Mouse (Mus musculus) lung, postnatal 0 days (tissue): ENCODE data around the gene Azin2. TPM values are rescaled to one million over a fixed set of nuclear protein-coding genes. Genes with fewer than 3 reads are reported as not detected.

ENCODE experiments used
- ATAC-seq: fragments of 200-750 bp; cut with Nextera tagmentation; 2 replicates; pipeline ENCODE4 v1.8.0; 2017; ENCODE audit warnings: moderate library complexity
- DNase-seq: peaks from one replicate; pipeline ENCODE4 v3.0.0-alpha.2; 2016; ENCODE audit warnings: low spot score
- H3K27ac ChIP-seq: fragments of 300-500 bp; sonication (generic); 2 replicates; pipeline ENCODE4 v1.5.1; 2014; ENCODE audit warnings: antibody characterized with exemption, mild to moderate bottlenecking, low read length, mixed read lengths
- H3K27me3 ChIP-seq: fragments of 300-500 bp; sonication (generic); replicated peaks from 2 replicates; pipeline ENCODE4 v1.6.1; 2014; ENCODE audit warnings: low read length, mixed read lengths; ENCODE audit not compliant: insufficient read depth
- H3K36me3 ChIP-seq: fragments of 300-500 bp; sonication (generic); 2 replicates; pipeline ENCODE4 v1.6.1; 2014; ENCODE audit warnings: low read length, mixed read lengths; ENCODE audit not compliant: insufficient read depth
- H3K4me1 ChIP-seq: fragments of 300-500 bp; sonication (generic); 2 replicates; pipeline ENCODE4 v1.6.1; 2014; ENCODE audit warnings: antibody characterized with exemption, low read depth, low read length, mixed read lengths; ENCODE audit not compliant: insufficient read depth
- H3K4me2 ChIP-seq: fragments of 300-500 bp; sonication (generic); replicated peaks from 2 replicates; pipeline ENCODE4 v1.6.1; 2014; ENCODE audit warnings: low read depth, mild to moderate bottlenecking, low read length, moderate library complexity, mixed read lengths
- H3K4me3 ChIP-seq: fragments of 300-500 bp; sonication (generic); 2 replicates; pipeline ENCODE4 v1.5.1; 2014; ENCODE audit warnings: low read depth, low read length
- H3K9ac ChIP-seq: fragments of 300-500 bp; sonication (generic); replicated peaks from 2 replicates; pipeline ENCODE4 v1.6.1; 2014; ENCODE audit warnings: low read depth, mild to moderate bottlenecking
- H3K9me3 ChIP-seq: fragments of 300-500 bp; sonication (generic); 2 replicates; pipeline ENCODE4 v1.6.1; 2016; ENCODE audit warnings: low read length, mixed read lengths
- CTCF ChIP-seq: IDR thresholded peaks from 2 replicates; pipeline ENCODE4 v1.5.1; 2016; ENCODE audit warnings: antibody characterized with exemption, mild to moderate bottlenecking
- EP300 ChIP-seq: IDR thresholded peaks from 2 replicates; pipeline ENCODE4 v1.6.1; 2016; ENCODE audit warnings: antibody characterized with exemption, mild to moderate bottlenecking, control low read depth
- WGBS: fragments of 180-500 bp; shearing (Covaris S2); extraction: QIAGEN DNeasy Blood & Tissue Kit; methylation state at CpG from one replicate; pipeline ENCODE4 v1.1.7; 2014; 5-methylcytosine and 5-hydroxymethylcytosine counted together
- polyA plus RNA-seq: library from polyadenylated mRNA; unstranded; fragments of >200 nt; fragmentation: Nextera tagmentation; extraction: Ambion mirVana; gene quantifications from 2 replicates; pipeline ENCODE4 v1.2.1, GENCODE M21; 2015

The Azin2 gene
- polyA plus RNA-seq, 1 experiment from 2014 or later: 42.2 TPM

GRCm38 (mm10) chr4:128900484-128900883, 61.8 kb downstream of the Azin2 start:
- Histone ChIP-seq H3K36me3 (peaks cover 4% of the 10 kb centered on the region; the same call in 1 of the 2 replicates), H3K27ac (no peak overlapping the region), H3K27me3 (no peaks in the 10 kb centered on the region), H3K9ac (no peak overlapping the region), H3K9me3 (no peaks in the 10 kb centered on the region), H3K4me1 (peaks cover 9% of the 10 kb centered on the region; the same call in 1 of the 2 replicates), H3K4me3 (no peak overlapping the region), H3K4me2 (no peak overlapping the region)
- no peak for TF ChIP-seq EP300
- no peak for TF ChIP-seq CTCF
- no peak for DNase-seq
- WGBS: 84% methylated on average over 14 of the region's 14 CpGs
- no peak for ATAC-seq

- WGBS: 10% methylated on average over 6 of the region's 6 CpGs
Measured at GRCm38 (mm10) chr4:128899332-128899731, 62.9 kb downstream of the Azin2 start.

GRCm38 (mm10) chr4:128897911-128898421, 64.3 kb downstream of the Azin2 start:
- WGBS: 12% methylated on average over 6 of the region's 7 CpGs
- Histone ChIP-seq H3K27me3 (no peaks in the 10 kb centered on the region), H3K9ac (no peak overlapping the region), H3K4me1 (peaks cover 9% of the 10 kb centered on the region; the same call in 1 of the 2 replicates), H3K4me3 (no peak overlapping the region), H3K27ac (no peak overlapping the region), H3K4me2 (no peak overlapping the region), H3K36me3 (no peaks in the 10 kb centered on the region), H3K9me3 (no peaks in the 10 kb centered on the region)
- DNase-seq: peak; percentile 44
- TF ChIP-seq CTCF (no peak), EP300 (no peak)
- ATAC-seq: peak; percentile 64

More at GRCm38 (mm10) chr4:128899332-128899731, 62.9 kb downstream of the Azin2 start:
- peaks cover 9% of the 10 kb centered on the region; the same call in 1 of the 2 replicates for H3K4me1 ChIP-seq
- no peaks in the 10 kb centered on the region for H3K9me3 ChIP-seq
- peak; percentile 73 for ATAC-seq
- peaks cover 4% of the 10 kb centered on the region; the same call in 1 of the 2 replicates for H3K36me3 ChIP-seq
- H3K4me3 ChIP-seq: no peak overlapping the region
- peak; percentile 81 for DNase-seq
- TF ChIP-seq CTCF (peak; percentile 28), EP300 (no peak)
- no peaks in the 10 kb centered on the region for H3K27me3 ChIP-seq
- no peak overlapping the region for H3K9ac ChIP-seq
- H3K27ac ChIP-seq: peak overlapping the region; percentile 32; the same call in 1 of the 2 replicates
- H3K4me2 ChIP-seq: no peak overlapping the region

GRCm38 (mm10) chr4:128896667-128897066, 65.6 kb downstream of the Azin2 start:
- WGBS: 90% methylated on average over 10 of the region's 10 CpGs
- Histone ChIP-seq H3K4me2 (no peak overlapping the region), H3K9me3 (no peaks in the 10 kb centered on the region), H3K4me1 (peaks cover 11% of the 10 kb centered on the region), H3K9ac (no peak overlapping the region), H3K36me3 (no peaks in the 10 kb centered on the region), H3K27ac (no peak overlapping the region), H3K4me3 (no peak overlapping the region), H3K27me3 (no peaks in the 10 kb centered on the region)
- DNase-seq (no peak), ATAC-seq (no peak)
- TF ChIP-seq EP300 (no peak), CTCF (no peak)

GRCm38 (mm10) chr4:128895841-128896240, 66.4 kb downstream of the Azin2 start:
- H3K27me3 ChIP-seq: no peaks in the 10 kb centered on the region
- H3K4me2 ChIP-seq: no peak overlapping the region
- no peak overlapping the region for H3K27ac ChIP-seq
- no peak overlapping the region for H3K4me3 ChIP-seq
- WGBS: 93% methylated on average over 4 of the region's 4 CpGs
- H3K9ac ChIP-seq: no peak overlapping the region
- H3K36me3 ChIP-seq: no peaks in the 10 kb centered on the region
- ATAC-seq (no peak), DNase-seq (no peak)
- no peaks in the 10 kb centered on the region for H3K9me3 ChIP-seq
- H3K4me1 ChIP-seq: peaks cover 16% of the 10 kb centered on the region
- TF ChIP-seq EP300 (no peak), CTCF (no peak)

GRCm38 (mm10) chr4:128894112-128894511, 68.1 kb downstream of the Azin2 start:
- TF ChIP-seq CTCF (no peak), EP300 (no peak)
- no peak for DNase-seq
- Histone ChIP-seq H3K27me3 (no peaks in the 10 kb centered on the region), H3K36me3 (no peaks in the 10 kb centered on the region), H3K4me1 (peaks cover 24% of the 10 kb centered on the region), H3K27ac (no peak overlapping the region), H3K4me2 (no peak overlapping the region), H3K9me3 (no peaks in the 10 kb centered on the region), H3K9ac (no peak overlapping the region), H3K4me3 (no peak overlapping the region)
- ATAC-seq: no peak
- WGBS: 81% methylated on average over 12 of the region's 12 CpGs

GRCm38 (mm10) chr4:128892188-128892587, 70.1 kb downstream of the Azin2 start:
- Histone ChIP-seq H3K4me1 (peaks cover 18% of the 10 kb centered on the region), H3K27ac (no peak overlapping the region), H3K27me3 (no peaks in the 10 kb centered on the region), H3K9me3 (no peaks in the 10 kb centered on the region), H3K36me3 (no peaks in the 10 kb centered on the region), H3K9ac (no peak overlapping the region), H3K4me3 (no peak overlapping the region), H3K4me2 (no peak overlapping the region)
- WGBS: 77% methylated on average over 6 of the region's 6 CpGs
- TF ChIP-seq EP300 (no peak), CTCF (no peak)
- ATAC-seq (no peak), DNase-seq (no peak)
